Mouse (Mus musculus) brain, embryonic 14.5 days (tissue): Measurements from ENCODE around the gene Pbdc1.

Source experiments
- CTCF ChIP-seq: fragments of 200-500 bp; IDR thresholded peaks from 2 replicates; pipeline ENCODE4 v1.5.1; 2012; ENCODE audit warnings: inconsistent platforms, mild to moderate bottlenecking, moderate library complexity, borderline replicate concordance; ENCODE audit not compliant: insufficient read depth, insufficient read length; ENCODE audit errors: extremely low read depth
- POLR2A ChIP-seq: fragments of 200-500 bp; IDR thresholded peaks from 2 replicates; pipeline ENCODE4 v1.6.1; 2012; ENCODE audit warnings: mild to moderate bottlenecking, inconsistent platforms, borderline replicate concordance; ENCODE audit not compliant: poor library complexity, insufficient read depth, insufficient read length, severe bottlenecking; ENCODE audit errors: extremely low read depth

DNA sequence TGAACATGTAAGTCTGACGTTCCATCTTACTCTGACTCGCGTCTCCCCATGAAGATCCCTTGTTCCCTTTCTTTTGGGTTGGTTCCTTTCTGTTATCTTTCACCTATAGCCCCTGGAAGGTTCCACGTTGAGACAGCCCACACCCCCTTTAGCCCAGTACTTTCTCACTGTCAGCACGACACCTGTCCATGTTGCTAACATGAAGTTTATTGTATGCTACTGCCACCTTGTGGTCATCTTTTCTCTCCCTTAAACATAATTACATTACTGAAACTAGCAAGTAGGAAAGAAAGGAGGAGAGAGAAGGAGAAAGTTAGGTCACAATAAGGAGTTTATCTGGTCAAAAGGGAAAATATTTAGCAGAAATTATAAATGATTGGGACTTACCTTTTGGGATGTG, 24.6 kb downstream of the Pbdc1 start:
- peak; percentile 34; the same call in 1 of the 2 replicates for TF ChIP-seq CTCF
- no peak for TF ChIP-seq POLR2A
